Comparison of ENCODE assay signal across 30 mouse cellular contexts in the genomic region with DNA sequence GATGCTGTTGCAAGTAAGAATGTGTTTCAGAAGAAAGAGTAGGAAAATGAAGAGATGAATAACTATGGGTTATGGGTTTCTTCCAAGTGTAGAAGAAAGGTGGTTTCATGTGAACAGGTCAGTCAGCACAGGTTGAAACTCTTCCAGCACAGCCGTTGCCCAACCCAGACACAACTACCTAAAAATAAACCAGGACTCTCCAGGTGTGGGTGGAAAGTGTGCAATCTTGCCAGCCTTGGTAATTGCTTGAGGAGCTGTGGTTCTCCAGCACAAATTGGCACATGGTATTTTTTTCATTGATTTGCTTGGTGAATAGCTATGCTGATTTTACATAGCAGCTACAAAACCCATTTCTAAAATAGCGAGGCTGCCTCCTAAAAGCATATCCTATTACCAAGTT.
DNase-seq lines count a peak whose midpoint lies in the region; ATAC-seq and TF ChIP-seq lines count a peak whose summit lies in the region.
"Had no signal": no experiment of that assay in that cellular context is flagged by ENCODE, and none has a peak within 500 bp of the region (broad histone marks: within the 10 kb centered on the region; RNA-seq: fewer than 3 reads in every experiment).

No protein-coding gene starts in this region.

- no peak overlapping the region for H3K4me2 ChIP-seq in liver, embryonic 11.5 days
- H3K4me2 ChIP-seq in liver, embryonic 12.5 days = no peak overlapping the region
- H3K4me2 ChIP-seq: embryonic facial prominence, embryonic 13.5 days; heart, embryonic 12.5 days; heart, embryonic 15.5 days; hindbrain, embryonic 13.5 days; intestine, embryonic 15.5 days had no signal

- WGBS in liver, embryonic 11.5 days = 83% methylated on average over 2 of the region's 2 CpGs
- 77% methylated on average over 2 of the region's 2 CpGs for WGBS in liver, embryonic 12.5 days (ENCODE audit: insufficient replicate concordance)

- H3K9me3 ChIP-seq in liver, embryonic 11.5 days (ENCODE audit: control insufficient read depth, low read length) = no peaks in the 10 kb centered on the region
- H3K9me3 ChIP-seq in liver, embryonic 12.5 days (replicated peaks) = no peaks in the 10 kb centered on the region
- H3K9me3 ChIP-seq: embryonic facial prominence, embryonic 10.5 days; embryonic facial prominence, embryonic 13.5 days; heart, embryonic 12.5 days; heart, embryonic 15.5 days; hindbrain, embryonic 10.5 days; hindbrain, embryonic 13.5 days; intestine, embryonic 15.5 days had no signal

- no peak overlapping the region for H3K4me3 ChIP-seq in gastrocnemius, adult 2 months
- H3K4me3 ChIP-seq in liver, embryonic 11.5 days (ENCODE audit: low read depth, low read length) = no peak overlapping the region
- H3K4me3 ChIP-seq in liver, embryonic 12.5 days = no peak overlapping the region
- H3K4me3 ChIP-seq: embryonic facial prominence, embryonic 10.5 days; embryonic facial prominence, embryonic 13.5 days; heart, embryonic 12.5 days; heart, embryonic 15.5 days; hindbrain, embryonic 10.5 days; hindbrain, embryonic 13.5 days; intestine, embryonic 15.5 days had no signal

- intact Hi-C loops in gastrocnemius, adult 2 months (cut with DNase I) = no loop called here

- no peak overlapping the region for H3K27ac ChIP-seq in gastrocnemius, adult 2 months
- no peak overlapping the region for H3K27ac ChIP-seq in liver, embryonic 11.5 days (ENCODE audit: low read depth, low read length)
- no peak overlapping the region for H3K27ac ChIP-seq in liver, embryonic 12.5 days
- H3K27ac ChIP-seq: embryonic facial prominence, embryonic 10.5 days; embryonic facial prominence, embryonic 13.5 days; heart, embryonic 15.5 days; hindbrain, embryonic 10.5 days; hindbrain, embryonic 13.5 days; intestine, embryonic 15.5 days had no signal

- peak; percentile 33 for DNase-seq in gastrocnemius, adult 2 months
- no peak for DNase-seq in gastrocnemius, postnatal 4 days (ENCODE audit: low spot score in 2 of 2)
- peak; percentile 17 for DNase-seq in liver, embryonic 11.5 days (ENCODE audit: low spot score)
- peak; percentile 13 for DNase-seq in fat pad, adult 2 months (ENCODE audit: extremely low read depth, low read depth, low spot score)
- DNase-seq in adrenal gland, postnatal 10 days = no peak
- DNase-seq in lung, postnatal 25 days (ENCODE audit: low spot score) = no peak
- DNase-seq: adrenal gland, postnatal 14 days; B cell, adult 2 months; cerebellum, adult 11-12 months; cerebellum, adult 8-10 months; cerebellum, postnatal 10 days; cerebellum, postnatal 36 days; embryo, embryonic 11 days; forebrain, postnatal 0 days; gastrocnemius, postnatal 14 days; heart, postnatal 10 days; heart, postnatal 36 days had no signal

- no peaks in the 10 kb centered on the region for H3K36me3 ChIP-seq in liver, embryonic 11.5 days (ENCODE audit: control insufficient read depth, insufficient read depth, low read length)
- H3K36me3 ChIP-seq in liver, embryonic 12.5 days = no peaks in the 10 kb centered on the region
- H3K36me3 ChIP-seq: embryonic facial prominence, embryonic 10.5 days; embryonic facial prominence, embryonic 13.5 days; G1E; heart, embryonic 12.5 days; heart, embryonic 15.5 days; hindbrain, embryonic 10.5 days; hindbrain, embryonic 13.5 days; intestine, embryonic 15.5 days had no signal

- H3K9ac ChIP-seq in liver, embryonic 11.5 days (ENCODE audit: low read depth, low read length) = no peak overlapping the region
- H3K9ac ChIP-seq in liver, embryonic 12.5 days = no peak overlapping the region
- H3K9ac ChIP-seq: embryonic facial prominence, embryonic 13.5 days; forebrain, postnatal 0 days; heart, embryonic 12.5 days; heart, embryonic 15.5 days; hindbrain, embryonic 13.5 days; intestine, embryonic 15.5 days had no signal

- no peak for TF ChIP-seq CTCF in gastrocnemius, adult 2 months (IDR thresholded peaks at IDR 0.05)

- H3K4me1 ChIP-seq in liver, embryonic 11.5 days (replicated peaks; ENCODE audit: control insufficient read depth, insufficient read depth, low read length) = 0 out of 2 replicates have a peak, but pooled peaks cover 3% of the 10 kb centered on the region
- H3K4me1 ChIP-seq in liver, embryonic 12.5 days = no peaks in the 10 kb centered on the region
- H3K4me1 ChIP-seq: intestine, embryonic 15.5 days had no signal

- H3K27me3 ChIP-seq in liver, embryonic 11.5 days (replicated peaks; ENCODE audit: control insufficient read depth, insufficient read depth, low read length) = no peaks in the 10 kb centered on the region
- H3K27me3 ChIP-seq in liver, embryonic 12.5 days (replicated peaks) = peaks cover 7% of the 10 kb centered on the region; the same call in 1 of the 2 replicates
- H3K27me3 ChIP-seq: CH12.LX; embryonic facial prominence, embryonic 13.5 days; heart, embryonic 12.5 days; heart, embryonic 15.5 days; hindbrain, embryonic 13.5 days; intestine, embryonic 15.5 days had no signal

- ATAC-seq in liver, embryonic 11.5 days (replicated peaks; ENCODE audit: low FRiP score) = no peak
- ATAC-seq in liver, embryonic 12.5 days = no peak
- ATAC-seq: forebrain, embryonic 14.5 days; forebrain, postnatal 0 days; hindbrain, embryonic 16.5 days; intestine, embryonic 15.5 days; Patski had no signal

Comparison
In these comparisons a context has a peak if more than half of its experiments do, and no peak if none do; other contexts are left out.
1. DNase-seq: peak in gastrocnemius, adult 2 months (single experiment), liver, embryonic 11.5 days (single experiment) and fat pad, adult 2 months (single experiment); none in gastrocnemius, postnatal 4 days (0 of 2), adrenal gland, postnatal 10 days (single experiment) and lung, postnatal 25 days (single experiment).